Mouse (Mus musculus): ENCODE data around the gene Dnaic1. TPM values are rescaled to one million over a fixed set of nuclear protein-coding genes. Genes with fewer than 3 reads are reported as not detected.

Dnaic1 gene
- polyA plus RNA-seq, 1 experiment, result not detected

DNA sequence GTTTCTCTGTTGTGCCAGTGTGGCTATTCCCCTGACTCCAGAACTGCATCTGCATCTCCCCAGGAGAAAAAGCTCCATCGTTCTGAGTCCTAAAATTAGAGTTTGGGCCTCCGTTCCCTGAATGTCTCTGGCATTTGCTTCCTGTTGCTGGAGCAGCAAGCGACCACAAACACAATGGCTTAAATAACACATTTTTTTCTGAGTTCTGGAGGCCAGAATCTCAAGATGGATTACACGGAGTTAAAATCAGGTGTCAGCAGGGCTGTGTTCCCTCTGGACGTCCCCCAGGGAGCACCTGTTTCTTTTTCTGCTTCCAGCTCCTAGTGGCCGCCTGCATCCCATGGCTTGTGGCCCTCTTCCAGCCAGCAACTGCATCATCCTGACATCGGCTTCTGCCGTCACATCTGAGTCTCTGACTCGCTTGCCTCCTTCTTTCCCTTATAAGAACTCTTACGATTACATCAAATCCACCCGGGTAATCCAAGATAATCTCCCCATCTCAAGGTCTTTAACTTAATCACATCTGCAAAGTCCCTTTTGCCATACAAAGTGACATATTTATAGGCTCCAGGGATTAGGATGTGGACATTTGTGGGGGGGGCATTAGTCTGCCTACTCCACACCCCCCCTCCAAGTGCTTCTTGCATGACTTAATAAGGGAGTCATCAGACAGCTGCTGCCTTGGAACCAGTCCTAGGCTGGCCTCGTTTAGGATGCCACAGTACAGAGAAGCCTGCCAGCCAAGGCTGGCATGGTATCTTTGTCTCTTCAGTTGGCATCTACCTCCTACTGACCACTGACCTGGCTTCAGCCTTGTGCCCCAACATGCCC, 49.6 kb downstream of the Dnaic1 start:
- H3K4me3 ChIP-seq (ENCODE audit: insufficient read depth, low read depth, low read length), result no peak overlapping the region
- peaks cover 32% of the 10 kb centered on the region for H3K4me1 ChIP-seq (ENCODE audit: control insufficient read depth, insufficient read depth, low read length)
- 0 out of 2 replicates have a peak overlapping the region, but pooled peaks have one; percentile 6 for H3K27ac ChIP-seq (ENCODE audit: insufficient read depth, low read depth, low read length)
- 41% methylated on average over 12 of the region's 12 CpGs for WGBS
- TF ChIP-seq POLR2A (IDR thresholded peaks at IDR 0.05; ENCODE audit: insufficient read depth, low read depth, low read length), result no peak
- TF ChIP-seq CTCF (IDR thresholded peaks at IDR 0.05; ENCODE audit: insufficient read depth, low read depth, low read length), result no peak

DNA sequence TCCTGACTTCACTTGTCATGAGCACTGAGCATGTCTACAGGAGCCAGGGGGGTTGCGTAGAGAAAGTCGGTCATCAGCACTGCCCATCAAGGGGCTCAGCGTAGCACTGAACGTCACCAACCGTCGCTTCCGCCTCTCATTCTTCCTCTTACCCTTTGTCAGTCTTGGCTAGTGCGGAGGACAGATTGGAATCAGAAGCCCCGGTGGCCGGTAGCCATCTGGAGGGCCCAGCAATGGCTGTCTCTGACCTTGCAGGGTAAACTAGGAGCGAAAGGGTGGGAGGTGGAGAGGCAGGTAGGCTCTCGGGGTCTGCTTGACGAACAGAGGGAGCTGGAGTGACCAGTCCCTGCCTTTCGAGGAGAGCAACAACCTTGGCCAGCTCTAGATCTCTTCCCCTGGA, 52.5 kb downstream of the Dnaic1 start:
- 87% methylated on average over 14 of the region's 14 CpGs for WGBS
- Histone ChIP-seq H3K4me3 (ENCODE audit: insufficient read depth, low read depth, low read length) (no peak overlapping the region), H3K4me1 (ENCODE audit: control insufficient read depth, insufficient read depth, low read length) (peaks cover 17% of the 10 kb centered on the region), H3K27ac (ENCODE audit: insufficient read depth, low read depth, low read length) (no peak overlapping the region)
- no peak for TF ChIP-seq CTCF (IDR thresholded peaks at IDR 0.05; ENCODE audit: insufficient read depth, low read depth, low read length)
- no peak for TF ChIP-seq POLR2A (IDR thresholded peaks at IDR 0.05; ENCODE audit: insufficient read depth, low read depth, low read length)

DNA sequence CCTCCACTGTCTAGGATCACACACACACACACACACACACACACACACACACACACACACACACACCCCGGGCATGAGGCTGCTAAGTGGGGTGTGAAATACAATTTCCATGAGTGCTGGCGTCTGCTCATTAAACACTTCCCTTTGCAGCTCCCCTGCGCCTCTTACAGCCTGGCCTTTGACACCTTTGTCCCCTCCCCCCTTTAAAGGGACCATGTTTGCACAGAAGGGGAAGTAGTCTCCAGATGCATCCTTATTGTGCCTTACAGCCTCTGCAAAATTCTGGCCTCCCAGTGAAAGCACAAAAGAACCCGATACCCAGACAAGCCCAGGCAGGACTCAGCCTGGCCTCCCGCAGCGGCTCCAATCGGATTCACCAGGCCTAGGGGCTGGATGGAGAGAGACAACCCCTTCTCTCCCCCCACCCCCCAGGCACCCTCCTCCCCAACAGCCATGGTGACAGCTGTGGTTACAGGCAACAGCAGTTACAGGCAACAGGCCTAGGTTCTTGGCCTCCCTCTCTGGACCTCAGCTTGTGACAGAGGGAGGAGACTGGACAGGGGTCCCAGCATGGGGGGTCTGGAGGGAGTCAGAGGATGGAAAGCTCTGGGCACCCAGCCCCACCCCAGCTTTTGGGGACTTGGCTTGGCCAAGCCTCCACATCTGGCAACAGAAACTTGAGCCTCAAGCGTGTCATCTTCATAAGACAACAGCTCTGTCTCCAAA, 58.8 kb downstream of the Dnaic1 start:
- TF ChIP-seq CTCF (IDR thresholded peaks at IDR 0.05; ENCODE audit: insufficient read depth, low read depth, low read length), result no peak
- TF ChIP-seq POLR2A (IDR thresholded peaks at IDR 0.05; ENCODE audit: insufficient read depth, low read depth, low read length), result no peak
- 49% methylated on average over 8 of the region's 8 CpGs for WGBS
- peaks cover 38% of the 10 kb centered on the region for H3K4me1 ChIP-seq (ENCODE audit: control insufficient read depth, insufficient read depth, low read length)
- H3K27ac ChIP-seq (ENCODE audit: insufficient read depth, low read depth, low read length), result no peak overlapping the region
- no peak overlapping the region for H3K4me3 ChIP-seq (ENCODE audit: insufficient read depth, low read depth, low read length)

DNA sequence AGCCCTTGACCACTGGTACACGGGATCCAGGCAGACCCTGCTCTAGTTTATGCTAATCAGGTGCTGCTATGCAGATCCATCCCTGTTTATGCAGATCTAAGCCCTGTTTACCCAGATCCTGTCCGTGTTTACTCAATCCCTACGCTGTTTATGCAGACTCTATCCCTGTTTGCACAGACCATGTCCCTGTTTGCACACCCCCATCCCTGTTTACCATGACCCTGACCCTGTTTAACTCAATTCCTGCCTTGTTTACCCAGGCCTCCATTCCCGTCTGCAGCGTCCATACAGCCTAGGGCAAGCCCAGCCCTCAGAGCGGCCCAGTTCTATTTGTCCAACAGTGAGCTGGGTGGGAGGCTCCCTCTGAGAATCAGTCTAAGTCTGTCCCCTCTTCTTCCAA, 60.6 kb downstream of the Dnaic1 start:
- WGBS, result 84% methylated on average over 6 of the region's 6 CpGs
- TF ChIP-seq POLR2A (IDR thresholded peaks at IDR 0.05; ENCODE audit: insufficient read depth, low read depth, low read length) (no peak), CTCF (IDR thresholded peaks at IDR 0.05; ENCODE audit: insufficient read depth, low read depth, low read length) (no peak)
- peaks cover 41% of the 10 kb centered on the region for H3K4me1 ChIP-seq (ENCODE audit: control insufficient read depth, insufficient read depth, low read length)
- no peak overlapping the region for H3K27ac ChIP-seq (ENCODE audit: insufficient read depth, low read depth, low read length)
- H3K4me3 ChIP-seq (ENCODE audit: insufficient read depth, low read depth, low read length), result no peak overlapping the region

DNA sequence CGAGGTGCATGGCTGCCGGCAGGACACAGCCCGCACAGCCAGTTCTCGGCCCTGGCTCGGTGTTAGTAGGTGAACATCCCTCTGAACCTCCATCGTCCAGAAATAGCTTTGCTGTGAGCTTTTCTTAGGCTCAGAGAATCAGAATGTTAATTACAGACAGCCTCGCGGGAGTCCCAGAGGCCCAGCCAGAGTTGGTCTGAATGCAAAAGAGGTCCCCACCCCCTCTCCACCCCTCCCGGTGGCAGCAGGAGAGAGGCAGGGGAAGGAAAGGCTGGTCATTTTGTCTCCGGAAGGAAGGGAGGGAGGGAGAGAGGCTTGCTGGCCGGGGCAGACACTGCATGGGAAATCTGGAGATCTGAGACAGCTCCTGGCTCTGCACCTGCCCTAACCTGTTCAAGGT, 61.8 kb downstream of the Dnaic1 start:
- H3K4me3 ChIP-seq (ENCODE audit: insufficient read depth, low read depth, low read length), result no peak overlapping the region
- WGBS, result 5% methylated on average over 11 of the region's 11 CpGs
- TF ChIP-seq CTCF (IDR thresholded peaks at IDR 0.05; ENCODE audit: insufficient read depth, low read depth, low read length) (no peak), POLR2A (IDR thresholded peaks at IDR 0.05; ENCODE audit: insufficient read depth, low read depth, low read length) (no peak)
- peaks cover 53% of the 10 kb centered on the region for H3K4me1 ChIP-seq (ENCODE audit: control insufficient read depth, insufficient read depth, low read length)
- H3K27ac ChIP-seq (ENCODE audit: insufficient read depth, low read depth, low read length), result peak overlapping the region; percentile 68

DNA sequence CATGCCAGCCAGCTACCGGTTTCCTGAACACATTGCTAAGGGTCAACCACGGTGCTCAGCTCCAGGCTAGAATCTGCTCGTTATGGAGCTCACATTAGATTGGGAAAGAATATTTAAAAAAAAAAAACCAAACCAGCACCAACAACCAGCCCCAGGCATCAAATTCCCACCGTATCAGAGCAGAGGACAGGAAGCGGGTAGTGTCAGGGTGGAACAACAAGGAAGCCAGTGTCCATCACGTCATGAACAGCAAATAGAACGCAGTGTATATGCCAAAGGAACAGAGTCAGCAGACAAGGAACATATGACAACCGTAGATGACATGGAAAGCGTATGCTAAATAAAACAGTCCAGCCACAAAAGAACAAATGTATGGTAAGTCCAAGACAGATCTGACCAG, 63.4 kb downstream of the Dnaic1 start:
- TF ChIP-seq POLR2A (IDR thresholded peaks at IDR 0.05; ENCODE audit: insufficient read depth, low read depth, low read length) (no peak), CTCF (IDR thresholded peaks at IDR 0.05; ENCODE audit: insufficient read depth, low read depth, low read length) (no peak)
- no peak overlapping the region for H3K27ac ChIP-seq (ENCODE audit: insufficient read depth, low read depth, low read length)
- H3K4me3 ChIP-seq (ENCODE audit: insufficient read depth, low read depth, low read length), result no peak overlapping the region
- WGBS, result 84% methylated on average over 9 of the region's 9 CpGs
- H3K4me1 ChIP-seq (ENCODE audit: control insufficient read depth, insufficient read depth, low read length), result peaks cover 64% of the 10 kb centered on the region

DNA sequence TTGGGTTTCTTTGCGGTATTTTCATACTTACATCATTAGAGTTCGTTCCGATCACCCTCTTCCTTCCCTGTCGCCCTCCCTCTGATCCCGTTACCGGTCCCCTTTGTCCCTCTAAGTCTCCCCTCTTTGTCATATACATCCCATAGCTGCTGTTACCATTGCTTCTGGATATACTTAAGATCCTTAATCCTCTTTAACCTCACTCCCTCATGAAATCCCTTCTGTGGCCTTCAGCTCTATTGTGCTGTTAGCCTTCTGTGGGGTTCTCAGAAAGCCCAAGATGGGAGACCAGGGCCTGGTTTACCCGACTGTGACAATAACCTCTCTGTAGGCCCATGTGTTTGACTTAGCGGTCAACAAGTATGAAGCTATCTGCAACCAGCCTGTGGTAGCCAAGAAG, 65.1 kb downstream of the Dnaic1 start:
- H3K4me3 ChIP-seq (ENCODE audit: insufficient read depth, low read depth, low read length), result no peak overlapping the region
- peaks cover 69% of the 10 kb centered on the region for H3K4me1 ChIP-seq (ENCODE audit: control insufficient read depth, insufficient read depth, low read length)

GRCm38 (mm10) chr4:41635224-41635623, 65.6 kb downstream of the Dnaic1 start:
- peaks cover 69% of the 10 kb centered on the region for H3K4me1 ChIP-seq (ENCODE audit: control insufficient read depth, insufficient read depth, low read length)

More for the DNA sequence above, 65.1 kb downstream of the Dnaic1 start:
- TF ChIP-seq POLR2A (IDR thresholded peaks at IDR 0.05; ENCODE audit: insufficient read depth, low read depth, low read length) (no peak), CTCF (IDR thresholded peaks at IDR 0.05; ENCODE audit: insufficient read depth, low read depth, low read length) (no peak)
- 81% methylated on average over 8 of the region's 8 CpGs for WGBS
- no peak overlapping the region for H3K27ac ChIP-seq (ENCODE audit: insufficient read depth, low read depth, low read length)

GRCm38 (mm10) chr4:41635906-41636305, 66.3 kb downstream of the Dnaic1 start:
- 65% methylated on average over 2 of the region's 2 CpGs for WGBS
- Histone ChIP-seq H3K27ac (ENCODE audit: insufficient read depth, low read depth, low read length) (0 out of 2 replicates have a peak overlapping the region, but pooled peaks have one; percentile 4), H3K4me1 (ENCODE audit: control insufficient read depth, insufficient read depth, low read length) (peaks cover 70% of the 10 kb centered on the region), H3K4me3 (ENCODE audit: insufficient read depth, low read depth, low read length) (no peak overlapping the region)
- TF ChIP-seq CTCF (IDR thresholded peaks at IDR 0.05; ENCODE audit: insufficient read depth, low read depth, low read length), result no peak
- TF ChIP-seq POLR2A (IDR thresholded peaks at IDR 0.05; ENCODE audit: insufficient read depth, low read depth, low read length), result no peak

More at GRCm38 (mm10) chr4:41635224-41635623, 65.6 kb downstream of the Dnaic1 start:
- H3K4me3 ChIP-seq (ENCODE audit: insufficient read depth, low read depth, low read length), result no peak overlapping the region
- H3K27ac ChIP-seq (ENCODE audit: insufficient read depth, low read depth, low read length), result no peak overlapping the region
- WGBS, result 82% methylated on average over 8 of the region's 8 CpGs
- TF ChIP-seq CTCF (IDR thresholded peaks at IDR 0.05; ENCODE audit: insufficient read depth, low read depth, low read length) (no peak), POLR2A (IDR thresholded peaks at IDR 0.05; ENCODE audit: insufficient read depth, low read depth, low read length) (no peak)
